Mouse (Mus musculus): ENCODE measurements at regions not wholly inside any gene's neighbourhood (a gene's known extent, or its start where the extent isn't known, plus 50 kb on each side); places are given as distances from the start of the nearest gene placed in this dataset.

DNA sequence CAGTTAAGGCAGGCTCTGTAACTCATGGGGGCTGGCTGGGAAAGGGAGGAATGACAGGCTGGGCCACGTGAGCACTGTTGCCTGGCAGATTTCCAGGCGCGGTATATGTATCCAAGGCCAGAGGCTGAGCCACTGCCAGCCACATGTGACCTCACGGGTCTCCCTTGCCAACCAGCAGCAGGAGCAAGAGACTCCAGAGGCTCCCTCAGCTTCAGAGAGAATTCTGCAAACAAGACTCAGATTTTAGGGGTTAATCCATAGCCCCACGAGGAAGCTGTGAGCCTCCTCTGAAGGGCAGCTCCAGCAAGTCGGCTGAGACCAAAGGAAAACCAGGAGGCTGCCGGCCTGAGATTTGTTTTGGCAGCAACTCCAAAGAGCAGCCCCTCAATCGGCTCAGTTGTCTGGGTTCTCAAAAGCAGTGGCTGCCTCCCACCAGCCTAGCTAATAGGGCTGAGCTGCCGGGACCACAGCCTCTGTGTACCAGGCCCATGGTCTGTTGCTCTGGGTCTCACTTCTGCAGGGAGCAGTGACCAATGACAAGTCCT is 264.0 kb upstream of the Cadm1 start:
- peak; percentile 43 to 72 for DNase-seq (ENCODE audit: low spot score in 2 of 2)

DNA sequence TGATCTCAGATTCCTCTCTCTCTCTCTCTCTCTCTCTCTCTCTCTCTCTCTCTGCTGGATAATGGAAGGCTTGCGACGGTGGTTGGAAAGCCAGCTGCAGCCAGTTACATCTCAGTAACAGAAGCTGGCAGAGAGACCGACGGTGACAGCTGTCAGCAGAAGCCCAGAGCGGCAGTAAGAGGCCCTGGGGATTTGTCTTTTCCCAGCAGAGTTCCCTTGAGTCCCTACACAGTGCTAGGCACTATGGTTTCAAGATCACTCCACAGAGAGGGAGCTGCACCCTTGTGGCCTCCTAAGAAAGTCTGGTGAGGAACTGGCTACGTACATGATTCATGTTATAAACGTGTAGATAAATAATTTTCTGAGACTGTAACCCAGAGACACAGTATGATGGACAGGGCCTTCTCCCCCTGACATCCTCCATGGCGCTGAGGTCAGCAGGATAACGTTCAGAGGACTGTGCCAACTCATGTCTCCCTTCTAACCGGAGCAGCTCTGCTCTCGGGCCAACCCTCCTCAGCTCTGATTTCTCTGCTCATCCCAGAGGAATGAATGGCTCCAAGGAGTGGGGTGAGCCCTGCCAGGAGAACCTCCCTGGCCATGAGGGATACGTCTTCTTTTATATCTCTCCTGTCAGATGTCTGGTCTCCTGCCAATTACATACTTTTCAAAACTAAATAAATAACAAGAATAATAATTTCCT is 253.5 kb upstream of the Cadm1 start:
- DNase-seq (ENCODE audit: low spot score in 2 of 2): peak; percentile 68 to 69

DNA sequence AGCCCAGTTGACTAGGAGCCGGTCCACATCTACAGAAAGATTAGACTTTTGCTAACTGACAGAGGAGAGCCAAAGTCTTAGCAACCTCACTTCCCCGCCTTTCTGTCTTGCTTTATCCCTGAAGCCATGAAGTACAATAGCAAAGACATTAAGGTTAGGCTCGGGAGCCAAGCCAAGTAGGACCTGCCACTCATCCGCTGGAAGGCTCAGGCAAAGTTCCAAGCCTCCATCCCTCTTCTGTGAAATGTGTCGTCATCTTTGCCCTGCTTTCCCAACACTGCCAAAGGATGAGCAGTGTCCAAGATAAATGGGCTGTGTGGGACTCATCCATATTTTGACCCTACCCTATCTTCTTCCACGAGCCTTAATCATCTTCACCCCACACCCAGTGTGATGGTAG is 250.6 kb upstream of the Cadm1 start:
- no peak for DNase-seq (ENCODE audit: low spot score in 2 of 2)

DNA sequence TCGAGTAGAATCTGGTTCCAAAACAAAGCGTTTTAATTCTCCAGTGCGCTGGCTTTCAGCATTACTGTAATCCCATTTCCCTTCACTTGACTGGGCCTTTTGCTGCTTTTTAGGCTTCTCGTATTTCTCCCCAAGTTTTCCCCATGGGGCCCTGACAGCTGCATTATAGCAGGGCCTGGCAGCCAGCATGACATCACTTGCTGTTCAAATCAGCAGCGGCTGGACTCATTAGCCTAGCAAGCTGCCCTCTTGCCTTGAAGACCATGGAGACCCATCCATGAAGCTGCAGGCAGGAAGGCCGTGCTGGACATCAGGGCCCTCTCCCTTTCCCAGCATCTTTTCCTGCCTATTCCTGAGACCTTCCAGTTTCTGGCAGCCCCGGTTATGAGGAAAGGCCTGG is 249.8 kb upstream of the Cadm1 start:
- peak in 1 of 2 experiments; percentile 58 for DNase-seq (ENCODE audit: low spot score in 2 of 2)

DNA sequence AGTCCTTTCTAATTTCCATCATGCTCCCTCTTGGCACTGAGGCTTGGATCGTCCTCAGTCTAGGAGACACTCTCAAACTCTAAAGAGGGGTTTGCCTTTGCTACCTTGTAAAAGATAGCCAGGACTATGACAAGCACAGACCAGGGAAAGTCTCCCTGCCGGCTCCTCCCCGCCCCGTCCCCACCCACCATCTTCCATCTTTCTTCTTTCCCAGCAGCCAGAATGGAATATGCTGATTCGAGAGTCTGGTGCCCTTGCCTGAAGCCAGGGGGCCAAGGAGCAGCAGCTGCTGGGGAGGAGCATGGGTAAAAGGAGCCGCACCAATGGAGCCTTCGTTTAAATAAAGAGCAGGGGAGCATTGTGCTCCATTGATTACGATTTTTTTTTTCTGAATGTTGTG is 249.4 kb upstream of the Cadm1 start:
- no peak for DNase-seq (ENCODE audit: low spot score in 2 of 2)

DNA sequence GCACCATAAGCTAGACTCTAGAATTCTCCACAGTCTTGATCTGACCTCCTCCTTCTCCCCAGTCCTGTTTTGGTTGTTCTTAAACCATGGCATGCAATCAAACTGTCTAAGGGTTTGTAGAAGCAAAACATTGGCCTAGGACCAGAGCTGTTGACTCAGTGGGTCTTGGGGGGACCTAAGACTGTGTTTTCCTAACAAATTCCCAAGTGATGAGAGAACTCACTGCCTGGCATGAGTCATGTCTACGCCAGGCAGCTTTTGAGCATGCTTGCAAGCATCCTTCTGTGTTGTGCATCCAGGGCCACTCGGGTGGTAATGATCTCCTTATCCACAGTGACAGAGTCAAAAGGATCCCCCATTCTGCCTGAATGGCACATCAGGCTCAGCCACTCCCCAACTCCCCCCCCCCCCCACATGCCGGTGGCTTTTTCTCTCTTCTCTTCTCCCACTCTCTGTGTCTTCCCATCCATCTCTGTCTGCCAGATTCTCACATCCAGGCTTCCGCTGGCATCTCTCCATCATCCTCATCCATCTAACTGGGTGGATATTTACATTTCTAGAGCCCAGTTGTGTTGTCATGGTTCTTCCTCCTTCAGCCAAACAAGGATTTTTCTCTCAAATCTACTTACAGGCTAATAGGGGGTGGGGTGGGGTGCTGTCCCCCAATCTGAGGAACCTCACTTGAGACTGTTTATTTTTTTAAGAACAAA is 246.1 kb upstream of the Cadm1 start:
- no peak for DNase-seq (ENCODE audit: low spot score in 2 of 2)

DNA sequence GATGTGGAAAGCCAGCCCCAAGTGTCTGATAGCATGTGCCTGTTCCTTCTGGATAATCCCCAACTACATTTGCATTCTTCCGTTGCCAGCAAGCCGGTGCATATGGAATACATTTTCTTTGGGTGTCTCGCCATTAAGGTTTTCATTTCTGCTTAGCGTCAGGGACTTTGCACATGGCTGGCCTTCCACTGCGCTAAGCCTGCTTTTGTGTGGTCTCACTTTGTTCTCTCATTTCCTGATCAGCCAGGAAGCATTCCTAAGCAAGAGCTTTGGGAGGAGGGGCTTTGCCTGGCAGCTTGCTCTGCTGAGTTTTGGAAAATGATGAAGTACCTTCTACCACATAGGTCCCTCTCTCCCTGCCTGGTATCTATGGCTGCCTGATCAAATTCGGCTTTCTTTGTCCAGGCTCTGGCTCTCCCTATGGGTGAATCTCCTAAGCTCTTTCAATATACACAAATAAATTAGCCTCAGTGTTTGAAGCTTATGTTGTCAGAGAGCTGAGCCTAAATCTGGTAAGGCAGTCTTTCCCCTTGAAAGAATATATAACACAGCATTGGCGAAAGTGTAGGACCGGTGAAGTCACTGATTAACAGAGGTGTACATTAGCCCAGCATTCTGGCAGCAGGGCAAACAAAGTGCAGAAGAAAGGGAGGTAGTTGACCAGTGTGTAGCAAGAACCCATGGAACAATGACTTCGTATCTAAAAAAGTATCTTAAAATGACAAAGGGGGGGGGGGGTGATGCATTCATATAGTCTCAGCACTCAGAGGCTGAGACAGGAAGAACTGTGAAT is 242.8 kb upstream of the Cadm1 start:
- DNase-seq (ENCODE audit: low spot score in 2 of 2): no peak

DNA sequence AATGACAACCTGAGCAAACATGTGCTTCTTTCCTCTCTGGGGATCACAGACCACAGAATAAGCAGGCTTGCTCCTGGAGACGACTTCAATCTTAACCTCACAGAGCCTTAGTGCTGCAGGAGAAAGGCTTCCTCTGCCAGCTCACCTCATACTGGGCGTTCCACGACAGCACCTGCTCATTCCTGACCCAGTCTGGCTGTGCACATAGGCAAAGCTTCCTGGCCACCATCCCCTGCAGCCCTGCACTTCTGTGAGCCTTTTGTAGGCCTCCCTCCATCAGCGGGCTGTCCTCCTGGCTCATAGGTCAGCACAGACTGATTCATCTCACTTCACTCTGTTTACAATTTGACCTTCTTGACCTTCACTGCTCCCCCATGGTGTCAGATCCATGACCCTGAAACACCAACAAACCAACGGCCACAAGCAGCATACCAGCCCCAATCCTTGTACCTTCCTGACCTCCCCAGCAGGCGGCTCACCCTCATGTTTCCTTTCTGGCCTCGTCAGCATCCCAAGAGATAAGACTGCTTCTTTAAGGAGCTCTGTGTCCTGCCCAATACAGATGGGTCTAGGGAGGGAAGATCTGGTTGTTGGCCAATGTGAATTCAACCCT is 241.3 kb upstream of the Cadm1 start:
- no peak for DNase-seq (ENCODE audit: low spot score in 2 of 2)

DNA sequence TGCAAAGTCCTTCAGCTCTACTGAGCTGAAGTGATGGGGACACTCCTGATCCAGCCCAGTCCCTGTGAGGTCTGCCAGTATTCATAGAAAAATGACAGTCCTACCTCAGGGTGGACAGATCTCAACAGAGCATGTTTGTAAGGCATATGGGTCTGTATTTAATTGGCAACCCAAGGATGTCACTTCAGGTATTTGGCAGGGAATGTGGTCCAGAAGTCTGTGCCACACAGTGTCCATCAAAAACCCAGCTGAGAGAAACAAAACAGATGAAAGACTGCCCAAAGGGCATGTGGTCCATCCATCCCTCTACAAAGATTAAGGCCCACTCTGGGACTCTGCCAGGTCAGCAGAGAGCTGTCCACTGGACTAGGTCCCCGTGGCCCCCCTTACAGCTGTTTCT is 229.3 kb upstream of the Cadm1 start:
- no peak for DNase-seq (ENCODE audit: low spot score in 2 of 2)

DNA sequence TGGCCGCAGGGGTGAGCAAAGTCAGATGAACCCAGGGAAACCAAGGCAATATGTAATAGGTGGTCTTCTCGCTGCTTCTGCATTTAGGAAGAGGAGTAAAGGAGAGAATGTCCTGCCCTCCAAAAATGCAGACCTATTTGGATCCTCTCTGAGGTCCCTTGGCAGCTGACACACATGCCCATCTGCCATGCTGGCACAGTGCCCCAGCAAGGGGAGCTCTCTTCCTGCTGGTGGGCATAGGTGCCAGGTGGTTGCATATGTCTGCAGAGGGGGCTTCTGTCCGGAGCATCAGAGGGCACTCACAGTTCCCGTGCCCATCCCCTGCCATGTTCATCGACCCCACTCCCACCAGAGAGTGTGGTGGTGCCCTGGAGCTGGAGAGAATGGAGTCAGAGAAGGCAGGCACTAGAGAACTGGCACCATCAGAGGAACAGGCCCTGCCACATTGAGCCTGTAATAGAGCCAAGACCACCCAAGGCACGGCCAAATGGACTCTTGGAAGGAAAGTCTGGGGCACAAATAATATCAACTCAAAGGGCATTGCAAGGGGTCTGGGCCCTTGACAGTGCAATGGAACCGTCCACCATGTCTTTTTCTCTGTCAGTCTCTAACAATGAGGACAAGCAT is 222.7 kb upstream of the Cadm1 start:
- no peak for DNase-seq (ENCODE audit: low spot score in 2 of 2)

DNA sequence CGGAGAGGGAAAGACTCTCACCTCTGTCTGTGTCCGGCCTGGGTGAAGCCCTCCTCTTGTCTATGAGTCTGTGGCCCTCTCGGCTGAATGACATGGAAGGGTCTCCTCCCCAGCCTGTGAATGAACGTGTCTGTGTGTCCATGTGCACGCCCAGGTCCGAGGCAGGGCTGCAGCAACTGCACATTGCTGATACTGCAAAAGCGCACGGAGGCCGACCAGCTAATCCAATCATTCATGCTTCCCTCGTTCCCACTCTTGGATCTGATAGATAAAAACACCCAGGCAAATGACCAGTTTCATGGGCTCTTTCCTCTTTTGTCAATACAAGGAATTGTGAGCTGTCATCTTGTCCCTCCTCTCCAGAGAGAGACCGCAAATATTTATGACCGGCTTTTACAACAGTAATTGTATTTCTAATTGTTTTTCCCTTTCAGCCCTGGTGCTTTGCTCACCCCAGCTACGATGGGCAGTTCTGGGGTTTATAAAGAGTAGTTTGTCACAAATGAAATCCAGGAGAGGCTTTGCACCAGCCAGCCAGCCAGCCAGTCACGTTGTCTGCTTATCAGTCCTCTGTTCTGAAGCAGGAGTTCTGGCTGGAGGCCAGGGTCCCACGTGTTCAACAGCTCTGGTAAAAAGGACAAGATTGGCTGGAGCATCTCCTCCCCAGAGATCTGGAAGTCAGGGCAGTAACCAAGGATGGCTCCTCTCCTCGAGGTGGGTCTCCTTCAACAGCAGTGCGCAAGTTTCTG is 222.0 kb upstream of the Cadm1 start:
- DNase-seq (ENCODE audit: low spot score in 2 of 2): peak in 1 of 2 experiments; percentile 35

DNA sequence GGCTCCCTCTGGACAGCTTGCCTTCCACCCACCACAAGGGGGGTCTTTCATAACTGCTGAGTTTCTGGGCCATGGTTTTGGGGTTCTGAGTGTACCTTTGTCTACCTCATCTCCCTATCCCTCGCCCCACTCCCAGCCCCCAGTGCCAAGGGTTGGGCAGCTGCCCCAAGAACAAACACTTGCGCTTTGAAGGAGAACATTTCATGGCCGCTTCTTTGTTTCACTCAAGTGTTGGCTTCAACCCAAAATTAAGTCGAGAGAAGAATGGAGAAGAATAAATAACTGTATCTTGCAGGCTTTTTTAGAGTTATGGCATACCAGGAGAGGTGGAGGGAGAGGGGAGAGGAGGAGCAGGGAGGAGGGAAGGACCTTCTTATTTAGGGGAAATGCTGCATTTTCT is 216.5 kb upstream of the Cadm1 start:
- no peak for DNase-seq (ENCODE audit: low spot score in 2 of 2)

DNA sequence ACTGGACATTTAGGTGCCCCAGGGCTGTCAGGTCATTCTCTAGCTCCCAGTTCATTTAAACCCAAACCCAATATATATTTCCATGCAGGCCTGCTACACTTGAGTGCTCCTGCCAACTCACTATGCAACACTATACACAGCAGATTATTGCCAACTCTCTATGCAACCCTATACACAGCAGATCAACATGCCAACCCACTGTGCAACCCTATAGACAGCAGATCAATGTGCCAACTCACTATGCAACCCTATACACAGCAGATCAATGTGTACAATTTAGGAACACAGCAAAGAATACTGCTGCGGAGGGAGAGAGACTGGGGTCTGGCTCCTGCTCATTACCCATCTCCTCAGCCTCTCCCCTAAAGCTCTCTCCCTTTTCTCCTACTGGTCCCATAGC is 215.7 kb upstream of the Cadm1 start:
- DNase-seq (ENCODE audit: low spot score in 2 of 2): no peak

DNA sequence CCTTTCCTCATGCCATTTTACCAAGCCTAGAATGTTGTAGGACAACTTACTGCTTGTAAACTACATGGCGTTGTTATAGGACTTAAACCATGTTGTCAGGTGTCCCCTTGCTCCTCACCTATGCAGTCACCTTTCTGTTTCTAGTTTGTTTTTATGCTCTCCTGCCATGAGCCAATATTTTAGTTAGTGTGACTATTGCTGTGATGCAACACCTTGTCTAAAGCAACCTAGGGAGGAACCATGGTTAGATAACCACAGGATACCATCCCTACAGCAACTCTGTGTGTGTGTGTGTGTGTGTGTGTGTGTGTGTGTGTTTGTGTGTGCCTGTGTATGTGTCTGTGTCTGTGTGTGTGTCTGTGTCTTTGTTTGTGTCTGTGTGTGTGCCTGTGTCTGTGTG is 209.6 kb upstream of the Cadm1 start:
- DNase-seq (ENCODE audit: low spot score in 2 of 2): no peak

DNA sequence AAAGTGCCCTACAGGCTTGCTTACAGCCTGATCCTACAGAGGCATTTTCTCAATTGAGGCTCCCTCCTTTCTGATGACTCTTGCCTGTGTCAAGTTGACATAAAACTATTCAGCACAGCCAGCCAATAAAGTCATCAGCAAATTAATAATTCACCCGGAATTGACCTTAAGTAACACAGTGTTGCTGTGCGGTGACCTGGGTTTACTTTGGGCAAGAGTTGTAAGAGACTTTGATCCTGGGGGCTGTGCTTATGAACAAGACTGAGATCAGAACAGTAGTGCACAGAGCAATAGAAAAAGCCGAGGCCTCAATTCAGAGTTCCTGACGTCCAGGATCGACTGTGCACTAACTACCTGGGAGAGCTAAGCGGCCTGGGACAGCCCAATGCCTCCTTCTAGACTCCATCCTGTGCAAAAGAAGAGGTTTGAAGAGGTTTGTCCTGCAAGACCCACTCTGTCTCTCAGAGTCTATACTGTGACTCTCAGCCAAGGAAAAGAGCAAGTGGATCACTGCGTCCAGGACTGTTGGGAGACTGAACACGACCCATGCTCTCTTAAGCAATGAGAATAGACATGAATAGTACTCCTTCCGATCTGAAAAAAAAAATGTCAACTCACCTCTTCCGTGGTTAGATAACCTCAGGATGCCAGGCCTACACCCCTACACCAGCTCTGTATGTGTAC is 208.7 kb upstream of the Cadm1 start:
- no peak for DNase-seq (ENCODE audit: low spot score in 2 of 2)

DNA sequence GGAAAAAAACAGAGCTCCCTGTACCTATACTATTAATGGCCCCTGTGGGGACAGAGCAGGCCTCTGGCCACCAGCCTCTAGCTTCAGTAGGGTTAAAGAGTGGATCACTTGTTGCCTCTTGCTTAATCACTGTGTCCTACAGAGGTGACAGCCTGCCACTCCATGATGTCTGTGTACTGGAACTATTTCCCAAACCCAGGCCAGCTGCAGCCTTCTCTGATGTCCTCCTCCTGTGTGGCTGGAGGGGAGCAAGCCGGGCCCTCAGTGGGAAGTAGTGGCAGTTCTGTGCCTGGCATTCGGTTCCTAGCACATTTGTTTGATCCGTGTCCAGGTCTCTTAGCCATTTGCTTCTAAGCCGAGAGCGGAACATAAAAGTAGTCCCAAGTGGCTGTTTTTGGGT is 207.7 kb upstream of the Cadm1 start:
- no peak for DNase-seq (ENCODE audit: low spot score in 2 of 2)

DNA sequence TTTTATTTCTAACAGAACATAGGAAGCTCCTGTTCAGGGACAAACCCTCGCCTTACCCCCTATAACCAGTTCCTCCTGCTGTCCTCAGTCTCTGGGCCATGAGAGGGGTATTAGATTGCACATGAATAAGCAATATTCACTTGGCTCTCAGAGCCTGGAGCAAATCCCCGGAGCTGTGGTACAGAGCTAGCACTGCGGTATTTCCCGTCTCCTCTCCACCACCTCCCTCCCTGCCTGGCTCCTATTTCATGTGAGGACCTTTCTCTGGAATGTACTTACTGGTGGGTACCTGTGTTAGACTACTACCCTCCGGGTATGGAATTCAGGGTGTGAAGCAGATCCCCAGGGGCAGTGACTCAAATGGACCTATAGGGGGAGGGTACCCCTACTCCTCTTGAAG is 206.9 kb upstream of the Cadm1 start:
- no peak for DNase-seq (ENCODE audit: low spot score in 2 of 2)

DNA sequence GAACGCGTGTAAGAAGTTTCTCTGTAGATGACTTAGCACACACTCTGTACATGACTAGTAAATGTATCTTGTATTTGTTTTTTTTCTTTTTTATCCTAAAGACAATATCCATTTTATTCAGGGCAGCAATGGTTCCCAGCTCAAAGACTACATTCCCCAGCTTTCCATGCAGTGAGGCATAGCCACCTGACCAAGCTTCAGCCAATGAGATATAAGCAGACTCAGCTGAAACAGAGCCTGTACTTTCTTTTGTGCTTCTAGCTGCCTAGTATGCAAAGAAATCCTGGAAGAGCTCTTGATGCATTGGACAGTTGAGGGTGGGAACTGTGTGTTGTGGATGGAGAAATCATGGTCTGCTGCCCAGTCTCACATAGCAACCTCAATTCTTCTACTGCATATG is 202.4 kb upstream of the Cadm1 start:
- no peak for DNase-seq (ENCODE audit: low spot score in 2 of 2)

DNA sequence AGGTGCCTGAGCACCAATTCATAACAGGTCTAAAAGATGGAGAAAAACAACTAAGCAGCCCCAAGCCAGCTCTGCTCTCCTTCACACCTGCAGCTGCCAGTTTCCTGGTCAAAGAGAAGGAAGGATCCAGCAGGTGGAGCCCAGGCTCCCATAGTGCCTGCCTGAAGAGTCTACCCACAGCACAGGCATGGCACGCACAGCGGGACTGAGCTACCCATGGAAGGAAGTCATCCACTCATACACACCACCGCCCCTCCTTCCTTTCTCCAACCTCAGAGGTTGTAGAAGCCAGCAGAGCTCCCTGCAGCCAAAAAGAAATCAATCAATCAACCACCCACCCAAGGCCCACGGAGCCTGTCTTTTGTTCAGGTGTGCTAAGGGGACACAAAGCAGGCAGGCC is 197.0 kb upstream of the Cadm1 start:
- DNase-seq (ENCODE audit: low spot score in 2 of 2): no peak

DNA sequence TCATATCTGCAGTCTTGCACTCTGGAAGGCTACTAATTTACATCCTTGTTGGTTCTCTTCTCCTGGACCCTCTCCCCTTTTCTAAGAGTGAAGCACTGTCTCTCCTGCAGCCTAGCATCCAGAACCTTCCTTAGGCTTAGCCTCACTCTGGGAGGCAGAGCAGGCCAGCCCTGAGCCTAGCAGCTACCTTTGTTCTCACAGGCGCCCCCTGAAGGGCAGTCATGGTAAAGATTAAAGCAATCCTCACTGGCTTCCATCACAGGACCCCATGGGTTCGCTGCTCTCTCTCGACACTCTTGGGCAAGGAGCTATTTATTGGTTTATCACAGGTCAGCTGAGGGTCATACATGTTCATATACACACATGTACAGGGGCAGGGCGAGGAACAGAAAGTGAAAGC is 191.8 kb upstream of the Cadm1 start:
- DNase-seq (ENCODE audit: low spot score in 2 of 2): no peak

Data from urinary bladder, postnatal 4 days (tissue).